Mouse (Mus musculus): ENCODE results near the gene Cpm. TPM values are rescaled to one million over a fixed set of nuclear protein-coding genes. Genes with fewer than 3 reads are reported as not detected.

The Cpm gene
- polyA plus RNA-seq, 1 experiment from 2014 or later, result 4.6 TPM

- Histone ChIP-seq H3K36me3 (ENCODE audit: control insufficient read depth, insufficient read depth) (no peaks in the 10 kb centered on the region), H3K27ac (ENCODE audit: low read length) (no peak overlapping the region), H3K4me1 (replicated peaks; ENCODE audit: control insufficient read depth, insufficient read depth, low read length) (peaks cover 16% of the 10 kb centered on the region), H3K9ac (replicated peaks; ENCODE audit: low read depth, low read length) (no peak overlapping the region), H3K9me3 (ENCODE audit: control insufficient read depth, low read length) (no peaks in the 10 kb centered on the region), H3K4me3 (replicated peaks; ENCODE audit: low read length) (no peak overlapping the region), H3K27me3 (replicated peaks; ENCODE audit: control insufficient read depth, insufficient read depth, low read length) (no peaks in the 10 kb centered on the region), H3K4me2 (ENCODE audit: low read length) (no peak overlapping the region)
- WGBS, result 94% methylated on average over 1 of the region's 1 CpGs
- no peak for ATAC-seq
Measured at GRCm38 (mm10) chr10:117673913-117674312, 44.6 kb downstream of the Cpm start.

- no peak overlapping the region for H3K9ac ChIP-seq (replicated peaks; ENCODE audit: low read depth, low read length)
- H3K27ac ChIP-seq (ENCODE audit: low read length), result no peak overlapping the region
- no peaks in the 10 kb centered on the region for H3K27me3 ChIP-seq (replicated peaks; ENCODE audit: control insufficient read depth, insufficient read depth, low read length)
- WGBS, result 85% methylated on average over 3 of the region's 3 CpGs
- no peak overlapping the region for H3K4me3 ChIP-seq (replicated peaks; ENCODE audit: low read length)
- H3K4me2 ChIP-seq (ENCODE audit: low read length), result no peak overlapping the region
- peaks cover 16% of the 10 kb centered on the region for H3K4me1 ChIP-seq (replicated peaks; ENCODE audit: control insufficient read depth, insufficient read depth, low read length)
- no peak for ATAC-seq
- H3K36me3 ChIP-seq (ENCODE audit: control insufficient read depth, insufficient read depth), result no peaks in the 10 kb centered on the region
- H3K9me3 ChIP-seq (ENCODE audit: control insufficient read depth, low read length), result no peaks in the 10 kb centered on the region
Measured at GRCm38 (mm10) chr10:117674359-117675019, 45.2 kb downstream of the Cpm start.

GRCm38 (mm10) chr10:117675096-117676035, 46.1 kb downstream of the Cpm start:
- 33% methylated on average over 20 of the region's 20 CpGs for WGBS
- peak; percentile 76 for ATAC-seq

GRCm38 (mm10) chr10:117676036-117676643, 46.8 kb downstream of the Cpm start:
- H3K4me3 ChIP-seq (replicated peaks; ENCODE audit: low read length), result peak overlapping the region; percentile 46
- H3K4me2 ChIP-seq (ENCODE audit: low read length), result peak overlapping the region; percentile 77
- H3K4me1 ChIP-seq (replicated peaks; ENCODE audit: control insufficient read depth, insufficient read depth, low read length), result peaks cover 16% of the 10 kb centered on the region
- H3K9ac ChIP-seq (replicated peaks; ENCODE audit: low read depth, low read length), result peak overlapping the region; percentile 56
- no peaks in the 10 kb centered on the region for H3K36me3 ChIP-seq (ENCODE audit: control insufficient read depth, insufficient read depth)
- ATAC-seq, result peak; percentile 55
- H3K27me3 ChIP-seq (replicated peaks; ENCODE audit: control insufficient read depth, insufficient read depth, low read length), result no peaks in the 10 kb centered on the region
- WGBS, result 37% methylated on average over 19 of the region's 19 CpGs
- no peaks in the 10 kb centered on the region for H3K9me3 ChIP-seq (ENCODE audit: control insufficient read depth, low read length)
- H3K27ac ChIP-seq (ENCODE audit: low read length), result peak overlapping the region; percentile 74

More at GRCm38 (mm10) chr10:117675096-117676035, 46.1 kb downstream of the Cpm start:
- Histone ChIP-seq H3K36me3 (ENCODE audit: control insufficient read depth, insufficient read depth) (no peaks in the 10 kb centered on the region), H3K27me3 (replicated peaks; ENCODE audit: control insufficient read depth, insufficient read depth, low read length) (no peaks in the 10 kb centered on the region), H3K4me1 (replicated peaks; ENCODE audit: control insufficient read depth, insufficient read depth, low read length) (peaks cover 16% of the 10 kb centered on the region), H3K4me3 (replicated peaks; ENCODE audit: low read length) (peak overlapping the region; percentile 46), H3K4me2 (ENCODE audit: low read length) (peak overlapping the region; percentile 77), H3K9me3 (ENCODE audit: control insufficient read depth, low read length) (no peaks in the 10 kb centered on the region), H3K9ac (replicated peaks; ENCODE audit: low read depth, low read length) (peak overlapping the region; percentile 56), H3K27ac (ENCODE audit: low read length) (peak overlapping the region; percentile 74)

- H3K9me3 ChIP-seq (ENCODE audit: control insufficient read depth, low read length), result no peaks in the 10 kb centered on the region
- peak overlapping the region; percentile 77 for H3K4me2 ChIP-seq (ENCODE audit: low read length)
- WGBS, result 29% methylated on average over 17 of the region's 17 CpGs
- peak overlapping the region; percentile 74 for H3K27ac ChIP-seq (ENCODE audit: low read length)
- H3K9ac ChIP-seq (replicated peaks; ENCODE audit: low read depth, low read length), result peak overlapping the region; percentile 56
- no peaks in the 10 kb centered on the region for H3K36me3 ChIP-seq (ENCODE audit: control insufficient read depth, insufficient read depth)
- peak; percentile 24 for ATAC-seq
- peaks cover 16% of the 10 kb centered on the region for H3K4me1 ChIP-seq (replicated peaks; ENCODE audit: control insufficient read depth, insufficient read depth, low read length)
- H3K4me3 ChIP-seq (replicated peaks; ENCODE audit: low read length), result peak overlapping the region; percentile 46
- no peaks in the 10 kb centered on the region for H3K27me3 ChIP-seq (replicated peaks; ENCODE audit: control insufficient read depth, insufficient read depth, low read length)
Measured at GRCm38 (mm10) chr10:117676644-117677313, 47.5 kb downstream of the Cpm start.

DNA sequence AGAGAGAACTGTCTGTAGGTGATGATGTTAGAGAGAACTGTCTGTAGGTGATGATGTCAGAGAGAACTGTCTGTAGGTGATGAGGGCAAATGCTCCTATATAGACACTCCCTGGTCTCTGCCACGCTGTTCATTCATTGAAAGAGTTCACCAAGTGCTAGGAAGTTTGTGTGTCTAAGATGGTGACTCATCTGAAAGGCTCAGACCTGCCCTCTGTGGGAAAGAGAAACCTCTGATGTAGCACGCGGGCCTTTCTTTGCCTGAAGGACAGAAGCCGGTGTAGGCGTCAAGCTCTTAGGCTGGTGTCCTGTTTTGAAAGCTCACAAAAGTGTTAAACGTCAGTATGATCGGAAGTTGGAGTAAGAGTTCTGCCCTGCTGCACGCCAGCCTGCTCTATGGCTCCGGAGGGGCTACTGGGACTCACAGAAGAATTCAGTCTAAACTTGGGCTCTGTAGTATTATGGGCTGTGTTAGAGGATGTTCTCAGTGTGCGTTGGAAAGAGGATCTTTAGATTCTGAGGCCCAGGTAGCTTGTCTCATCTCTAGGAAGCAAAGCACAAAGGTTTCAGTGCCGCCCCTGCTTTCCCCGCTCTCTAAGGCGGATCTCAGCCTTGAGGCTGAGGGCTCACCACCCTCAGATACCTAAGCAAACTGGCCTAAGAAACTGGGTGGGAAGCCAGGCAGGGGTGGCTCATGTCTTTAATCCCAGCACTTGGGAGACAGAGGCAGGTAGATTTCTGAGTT, 48.4 kb downstream of the Cpm start:
- no peak overlapping the region for H3K9ac ChIP-seq (replicated peaks; ENCODE audit: low read depth, low read length)

GRCm38 (mm10) chr10:117678357-117678756, 49.1 kb downstream of the Cpm start:
- Histone ChIP-seq H3K27me3 (replicated peaks; ENCODE audit: control insufficient read depth, insufficient read depth, low read length) (no peaks in the 10 kb centered on the region), H3K4me3 (replicated peaks; ENCODE audit: low read length) (no peak overlapping the region), H3K4me2 (ENCODE audit: low read length) (no peak overlapping the region), H3K27ac (ENCODE audit: low read length) (no peak overlapping the region), H3K4me1 (replicated peaks; ENCODE audit: control insufficient read depth, insufficient read depth, low read length) (peaks cover 9% of the 10 kb centered on the region; the same call in 1 of the 2 replicates), H3K9me3 (ENCODE audit: control insufficient read depth, low read length) (no peaks in the 10 kb centered on the region), H3K9ac (replicated peaks; ENCODE audit: low read depth, low read length) (no peak overlapping the region), H3K36me3 (ENCODE audit: control insufficient read depth, insufficient read depth) (no peaks in the 10 kb centered on the region)
- 77% methylated on average over 5 of the region's 5 CpGs for WGBS
- ATAC-seq, result no peak

More for the DNA sequence above, 48.4 kb downstream of the Cpm start:
- no peak for ATAC-seq
- Histone ChIP-seq H3K4me1 (replicated peaks; ENCODE audit: control insufficient read depth, insufficient read depth, low read length) (peaks cover 13% of the 10 kb centered on the region), H3K27me3 (replicated peaks; ENCODE audit: control insufficient read depth, insufficient read depth, low read length) (no peaks in the 10 kb centered on the region), H3K27ac (ENCODE audit: low read length) (no peak overlapping the region), H3K4me2 (ENCODE audit: low read length) (no peak overlapping the region), H3K4me3 (replicated peaks; ENCODE audit: low read length) (no peak overlapping the region), H3K9me3 (ENCODE audit: control insufficient read depth, low read length) (no peaks in the 10 kb centered on the region), H3K36me3 (ENCODE audit: control insufficient read depth, insufficient read depth) (no peaks in the 10 kb centered on the region)
- WGBS, result 78% methylated on average over 13 of the region's 13 CpGs

GRCm38 (mm10) chr10:117679029-117679686, 49.9 kb downstream of the Cpm start:
- H3K27me3 ChIP-seq (replicated peaks; ENCODE audit: control insufficient read depth, insufficient read depth, low read length), result no peaks in the 10 kb centered on the region
- no peak overlapping the region for H3K9ac ChIP-seq (replicated peaks; ENCODE audit: low read depth, low read length)
- H3K36me3 ChIP-seq (ENCODE audit: control insufficient read depth, insufficient read depth), result no peaks in the 10 kb centered on the region
- H3K4me2 ChIP-seq (ENCODE audit: low read length), result no peak overlapping the region
- peaks cover 9% of the 10 kb centered on the region; the same call in 1 of the 2 replicates for H3K4me1 ChIP-seq (replicated peaks; ENCODE audit: control insufficient read depth, insufficient read depth, low read length)
- WGBS, result 85% methylated on average over 5 of the region's 5 CpGs
- ATAC-seq, result no peak
- H3K4me3 ChIP-seq (replicated peaks; ENCODE audit: low read length), result no peak overlapping the region
- H3K9me3 ChIP-seq (ENCODE audit: control insufficient read depth, low read length), result no peaks in the 10 kb centered on the region
- no peak overlapping the region for H3K27ac ChIP-seq (ENCODE audit: low read length)
